ENCODE assay signal across 9 mouse cellular contexts in genomic region chr13:23503797-23504196, GRCm38 (mm10). TPM values are rescaled to one million over a fixed set of nuclear protein-coding genes. Genes with fewer than 3 reads are reported as not detected.
DNase-seq lines count a peak whose midpoint lies in the region; ATAC-seq and TF ChIP-seq lines count a peak whose summit lies in the region.
"Had no signal": no experiment of that assay in that cellular context is flagged by ENCODE, and none has a peak within 500 bp of the region (broad histone marks: within the 10 kb centered on the region; RNA-seq: fewer than 3 reads in every experiment).

No protein-coding gene starts in this region.

- TF ChIP-seq CTCF in MEL (IDR thresholded peaks at IDR 0.05 in 2 of 3, conservative IDR thresholded peaks at IDR 0.05 in 1 of 3; ENCODE audit: control insufficient read depth in 1 of 3, insufficient read depth in 1 of 3, low read depth in 2 of 3, low read length in 3 of 3, poor library complexity in 1 of 3, severe bottlenecking in 1 of 3) = no peak

- no peak overlapping the region for H3ac ChIP-seq in myocyte (ENCODE audit: control insufficient read depth, insufficient read length)

- TF ChIP-seq POLR2A in MEL (IDR thresholded peaks at IDR 0.05; ENCODE audit: control insufficient read depth in 1 of 2, insufficient read depth in 1 of 2, low read depth in 1 of 2, low read length in 2 of 2, poor library complexity in 1 of 2) (no peak), myocyte (IDR thresholded peaks at IDR 0.05; ENCODE audit: insufficient read length, low read depth) (no peak)

- no peak for ATAC-seq in embryonic facial prominence, embryonic 14.5 days (ENCODE audit: low read depth)
- no peak for ATAC-seq in hindbrain, embryonic 13.5 days (ENCODE audit: low FRiP score)

- intact Hi-C loops in left cerebral cortex, postnatal 4 days (cut with DNase I) = loop anchor here (10.0 kb wide), 1 partner anchor 199 kb away; no protein-coding TSS in a partner anchor

- no peaks in the 10 kb centered on the region for H3K27me3 ChIP-seq in MEL (ENCODE audit: control insufficient read depth in 1 of 2, insufficient read depth in 2 of 2, low read length in 2 of 2)
- no peaks in the 10 kb centered on the region for H3K27me3 ChIP-seq in embryonic facial prominence, embryonic 14.5 days (replicated peaks; ENCODE audit: control insufficient read depth, insufficient read depth, low read length)
- peaks cover 28% of the 10 kb centered on the region for H3K27me3 ChIP-seq in hindbrain, embryonic 13.5 days
- no peaks in the 10 kb centered on the region for H3K27me3 ChIP-seq in myocyte (ENCODE audit: control insufficient read depth, insufficient read depth, insufficient read length)

- no peak overlapping the region for H3K27ac ChIP-seq in MEL (ENCODE audit: control insufficient read depth, low read depth, low read length)
- H3K27ac ChIP-seq in embryonic facial prominence, embryonic 14.5 days (replicated peaks; ENCODE audit: low read depth, low read length) = no peak overlapping the region
- H3K27ac ChIP-seq in hindbrain, embryonic 13.5 days = no peak overlapping the region

- no peak overlapping the region for H3K9ac ChIP-seq in MEL (ENCODE audit: control insufficient read depth, low read depth, low read length, poor library complexity, severe bottlenecking)
- no peak overlapping the region for H3K9ac ChIP-seq in embryonic facial prominence, embryonic 14.5 days (ENCODE audit: low read depth, low read length)
- H3K9ac ChIP-seq in hindbrain, embryonic 13.5 days = no peak overlapping the region

- H3K4me3 ChIP-seq in MEL (ENCODE audit: control insufficient read depth in 1 of 2, insufficient read depth in 1 of 2, low read depth in 2 of 2, low read length in 2 of 2) (peak overlapping the region; percentile 4 to 28), myocyte (no peak overlapping the region)
- no peak overlapping the region for H3K4me3 ChIP-seq in embryonic facial prominence, embryonic 14.5 days (ENCODE audit: low read depth, low read length)
- H3K4me3 ChIP-seq in hindbrain, embryonic 13.5 days = no peak overlapping the region

- TF ChIP-seq RAD21 in MEL (IDR thresholded peaks at IDR 0.05; ENCODE audit: low read depth, low read length) = no peak

- H3K9me3 ChIP-seq in MEL (replicated peaks; ENCODE audit: insufficient read depth, low read length) = no peaks in the 10 kb centered on the region
- H3K9me3 ChIP-seq in embryonic facial prominence, embryonic 14.5 days (ENCODE audit: control insufficient read depth, low read length) = no peaks in the 10 kb centered on the region
- no peaks in the 10 kb centered on the region for H3K9me3 ChIP-seq in hindbrain, embryonic 13.5 days

- DNase-seq in gastrocnemius, adult 18-20 months (ENCODE audit: low spot score) = peak; percentile 40
- DNase-seq in gastrocnemius, postnatal 10 days = no peak
- DNase-seq in MEL (ENCODE audit: low read depth, low spot score) = peak; percentile 83
- peak; percentile 68 for DNase-seq in embryonic facial prominence, embryonic 14.5 days (ENCODE audit: low spot score)
- DNase-seq in left cerebral cortex, postnatal 4 days = peak; percentile 31
- DNase-seq in thymus, postnatal 4 days = peak; percentile 76

- H3K36me3 ChIP-seq in MEL (ENCODE audit: control insufficient read depth in 1 of 2, insufficient read depth in 2 of 2, low read length in 2 of 2) = peaks cover 0 to 12% of the 10 kb centered on the region in 2 experiments; a peak in 2 of 4 replicates
- H3K36me3 ChIP-seq in embryonic facial prominence, embryonic 14.5 days (ENCODE audit: control insufficient read depth, insufficient read depth, low read length) = no peaks in the 10 kb centered on the region
- no peaks in the 10 kb centered on the region for H3K36me3 ChIP-seq in hindbrain, embryonic 13.5 days
- H3K36me3 ChIP-seq in myocyte (ENCODE audit: control insufficient read depth, insufficient read depth) = no peaks in the 10 kb centered on the region

- no peaks in the 10 kb centered on the region for H3K79me2 ChIP-seq in MEL (ENCODE audit: control insufficient read depth, insufficient read depth, low read length, poor library complexity)
- H3K79me2 ChIP-seq in myocyte (ENCODE audit: control insufficient read depth, insufficient read depth) = no peaks in the 10 kb centered on the region

- H3K4me2 ChIP-seq in embryonic facial prominence, embryonic 14.5 days (ENCODE audit: low read depth, low read length) = peak overlapping the region; percentile 23
- H3K4me2 ChIP-seq in hindbrain, embryonic 13.5 days = 0 out of 2 replicates have a peak overlapping the region, but pooled peaks have one; percentile 19
- H3K4me2 ChIP-seq in myocyte (ENCODE audit: low read depth) = peak overlapping the region; percentile 37

- WGBS in embryonic facial prominence, embryonic 14.5 days = 1% methylated on average over 9 of the region's 9 CpGs
- 1% methylated on average over 9 of the region's 9 CpGs for WGBS in hindbrain, embryonic 13.5 days

- TF ChIP-seq EP300 in MEL (IDR thresholded peaks at IDR 0.05; ENCODE audit: low read depth in 1 of 2, low read length in 2 of 2) = no peak

- H3K4me1 ChIP-seq in MEL (ENCODE audit: control insufficient read depth in 1 of 2, insufficient read depth in 2 of 2, low read length in 2 of 2) = peaks cover 0 to 10% of the 10 kb centered on the region in 2 experiments; a peak in 1 of 4 replicates
- peaks cover 15% of the 10 kb centered on the region for H3K4me1 ChIP-seq in embryonic facial prominence, embryonic 14.5 days (ENCODE audit: control insufficient read depth, insufficient read depth, low read length)
- H3K4me1 ChIP-seq in hindbrain, embryonic 13.5 days (replicated peaks) = peaks cover 13% of the 10 kb centered on the region; the same call in 1 of the 2 replicates

TF ChIP-seq in MEL, 35 proteins besides CTCF, POLR2A, EP300 and RAD21 (continues in another document):
- TF ChIP-seq MYC (IDR thresholded peaks at IDR 0.05; ENCODE audit: low read depth, low read length) = no peak
- peak; percentile 100 for TF ChIP-seq TBP (IDR thresholded peaks at IDR 0.05; ENCODE audit: low read depth, low read length)

TF ChIP-seq in myocyte, 11 proteins besides CTCF, POLR2A, EP300 and RAD21 (continues in another document):
- TF ChIP-seq POLR2AphosphoS2 (IDR thresholded peaks at IDR 0.05; ENCODE audit: insufficient read length, low read depth) (no peak), MAX (IDR thresholded peaks at IDR 0.05; ENCODE audit: low read depth) (peak; percentile 50), CEBPB (IDR thresholded peaks at IDR 0.05; ENCODE audit: insufficient read depth, poor library complexity, severe bottlenecking) (0 out of 2 replicates have a peak, but pooled peaks have one; percentile 28)

RNA-seq across cellular contexts. Expression of gene Btn2a2, which starts 15.1 kb away (rescaled TPM):
- total RNA-seq in gastrocnemius, adult 18-20 months (2021) = not detected
- total RNA-seq in gastrocnemius, postnatal 10 days (2021) = under 1 TPM in 1 of 2 experiments, not detected in 1; 0.11 TPM
- total RNA-seq in MEL (2012; rRNA removed) = not detected in 2 replicates
- polyA plus RNA-seq in MEL (2012; ENCODE audit: insufficient read depth in 1 of 2, insufficient read length in 2 of 2, low read depth in 1 of 2, low replicate concordance in 2 of 2, missing spikeins in 1 of 2) (not detected), myocyte (2012; fragmentation: generic; extraction: Trizol) (0.20 TPM)
- 0.40 and 0.51 TPM in 2 replicates for polyA plus RNA-seq in embryonic facial prominence, embryonic 14.5 days (2014; fragmentation: Nextera tagmentation; extraction: Ambion mirVana)
- 0.12 TPM in 1 of 2 replicates, not detected in the other for polyA plus RNA-seq in hindbrain, embryonic 13.5 days (2015; fragmentation: Nextera tagmentation; extraction: Ambion mirVana)
- not detected for total RNA-seq in left cerebral cortex, postnatal 4 days (2021)
- total RNA-seq: hematopoietic stem cell, adult 5-6 weeks had no signal

RNA-seq across cellular contexts. Expression of gene Hist1h4h, which starts 27.1 kb away (rescaled TPM):
- 100 to 1,000 TPM; 149 to 163 TPM for total RNA-seq in gastrocnemius, adult 18-20 months (2021)
- 100 to 1,000 TPM; 473 to 507 TPM for total RNA-seq in gastrocnemius, postnatal 10 days (2021)
- total RNA-seq in MEL (2012; rRNA removed) = 5,750 and 5,753 TPM in 2 replicates
- polyA plus RNA-seq in MEL (2012; ENCODE audit: insufficient read depth in 1 of 2, insufficient read length in 2 of 2, low read depth in 1 of 2, low replicate concordance in 2 of 2, missing spikeins in 1 of 2) (1 to 10 TPM in 1 of 2 experiments, not detected in 1; 9.9 TPM), myocyte (2012; fragmentation: generic; extraction: Trizol) (21.5 TPM)
- polyA plus RNA-seq in embryonic facial prominence, embryonic 14.5 days (2014; fragmentation: Nextera tagmentation; extraction: Ambion mirVana) = 5.1 and 5.6 TPM in 2 replicates
- polyA plus RNA-seq in hindbrain, embryonic 13.5 days (2015; fragmentation: Nextera tagmentation; extraction: Ambion mirVana) = 4.2 and 5.7 TPM in 2 replicates
- 100 to 1,000 TPM; 441 to 470 TPM for total RNA-seq in left cerebral cortex, postnatal 4 days (2021)

RNA-seq across cellular contexts. Expression of gene Hist1h2af, which starts 29.9 kb away (rescaled TPM):
- total RNA-seq in gastrocnemius, adult 18-20 months (2021) = 1 to 10 TPM in 1 of 2 experiments, under 1 TPM in 1; 0.73 to 1.9 TPM
- 100 to 1,000 TPM; 189 to 190 TPM for total RNA-seq in gastrocnemius, postnatal 10 days (2021)
- 939 and 1,000 TPM in 2 replicates for total RNA-seq in MEL (2012; rRNA removed)
- polyA plus RNA-seq in MEL (2012; ENCODE audit: insufficient read depth in 1 of 2, insufficient read length in 2 of 2, low read depth in 1 of 2, low replicate concordance in 2 of 2, missing spikeins in 1 of 2) (10 to 100 TPM in 1 of 2 experiments, not detected in 1; 64.3 TPM), myocyte (2012; fragmentation: generic; extraction: Trizol) (24.4 TPM)
- polyA plus RNA-seq in embryonic facial prominence, embryonic 14.5 days (2014; fragmentation: Nextera tagmentation; extraction: Ambion mirVana) = 5.2 and 7.0 TPM in 2 replicates
- polyA plus RNA-seq in hindbrain, embryonic 13.5 days (2015; fragmentation: Nextera tagmentation; extraction: Ambion mirVana) = 2.4 TPM in 1 of 2 replicates, not detected in the other
- total RNA-seq in left cerebral cortex, postnatal 4 days (2021) = 10 to 100 TPM; 74.6 to 86.0 TPM

RNA-seq across cellular contexts. Expression of gene Hist1h3g, which starts 31.4 kb away (rescaled TPM):
- under 1 TPM; 0.55 to 0.57 TPM for total RNA-seq in gastrocnemius, adult 18-20 months (2021)
- total RNA-seq in gastrocnemius, postnatal 10 days (2021) = 10 to 100 TPM; 58.4 to 59.9 TPM
- 441 and 728 TPM in 2 replicates for total RNA-seq in MEL (2012; rRNA removed)
- polyA plus RNA-seq in MEL (2012; ENCODE audit: insufficient read depth in 1 of 2, insufficient read length in 2 of 2, low read depth in 1 of 2, low replicate concordance in 2 of 2, missing spikeins in 1 of 2) (1 to 10 TPM in 1 of 2 experiments, not detected in 1; 5.2 TPM), myocyte (2012; fragmentation: generic; extraction: Trizol) (3.3 TPM)
- polyA plus RNA-seq in embryonic facial prominence, embryonic 14.5 days (2014; fragmentation: Nextera tagmentation; extraction: Ambion mirVana) = 3.7 and 4.1 TPM in 2 replicates
- polyA plus RNA-seq in hindbrain, embryonic 13.5 days (2015; fragmentation: Nextera tagmentation; extraction: Ambion mirVana) = 1.8 and 3.0 TPM in 2 replicates
- total RNA-seq in left cerebral cortex, postnatal 4 days (2021) = 10 to 100 TPM; 22.0 to 28.6 TPM

RNA-seq across cellular contexts. Expression of gene Btn1a1, which starts 38.1 kb away (rescaled TPM):
- total RNA-seq in gastrocnemius, adult 18-20 months (2021) = not detected
- not detected for total RNA-seq in gastrocnemius, postnatal 10 days (2021)
- 0.07 TPM in 1 of 2 replicates, not detected in the other for total RNA-seq in MEL (2012; rRNA removed)
- under 1 TPM in 1 of 2 experiments, not detected in 1; 0.25 TPM for polyA plus RNA-seq in MEL (2012; ENCODE audit: insufficient read depth in 1 of 2, insufficient read length in 2 of 2, low read depth in 1 of 2, low replicate concordance in 2 of 2, missing spikeins in 1 of 2)
- polyA plus RNA-seq in embryonic facial prominence, embryonic 14.5 days (2014; fragmentation: Nextera tagmentation; extraction: Ambion mirVana) = 0.18 TPM in 1 of 2 replicates, not detected in the other
- polyA plus RNA-seq in hindbrain, embryonic 13.5 days (2015; fragmentation: Nextera tagmentation; extraction: Ambion mirVana) = 0.06 TPM in 1 of 2 replicates, not detected in the other
- total RNA-seq in left cerebral cortex, postnatal 4 days (2021) = not detected
- 0.02 TPM for polyA plus RNA-seq in myocyte (2012; fragmentation: generic; extraction: Trizol)

Comparison
In these comparisons a context has a peak if more than half of its experiments do, and no peak if none do; other contexts are left out.
1. RNA of gene Hist1h2af, which starts 29.9 kb away (total RNA-seq): 939 to 1,000 TPM in MEL, 189 to 190 TPM in gastrocnemius, postnatal 10 days and 74.6 to 86.0 TPM in left cerebral cortex, postnatal 4 days; 0.73 to 1.9 TPM in gastrocnemius, adult 18-20 months; every median in the first group is over 10 times any median in the second.
2. H3K4me3 ChIP-seq: peak in MEL (2 of 2); none in embryonic facial prominence, embryonic 14.5 days (single experiment), hindbrain, embryonic 13.5 days (single experiment) and myocyte (single experiment).
3. RNA of gene Hist1h4h, which starts 27.1 kb away (total RNA-seq): 5,750 to 5,753 TPM in MEL; 473 to 507 TPM in gastrocnemius, postnatal 10 days, 441 to 470 TPM in left cerebral cortex, postnatal 4 days and 149 to 163 TPM in gastrocnemius, adult 18-20 months; every median in the first group is over 10 times any median in the second.
4. Peak in every context shown above with its lines, with median percentiles within 50 percentile points of each other: H3K4me2 ChIP-seq.